Mouse (Mus musculus) bone marrow, adult 2 months (tissue): ENCODE data around the gene Myo7a.

Source experiments
- CTCF ChIP-seq: fragments of 200-500 bp; IDR thresholded peaks from 2 replicates; pipeline ENCODE4 v1.5.1; 2011; ENCODE audit warnings: low read length, control low read depth; ENCODE audit not compliant: control insufficient read depth, insufficient read depth
- POLR2A ChIP-seq: fragments of 200-500 bp; IDR thresholded peaks from 2 replicates; pipeline ENCODE4 v1.6.1; 2011; ENCODE audit warnings: low read depth, mild to moderate bottlenecking, control low read depth, low read length, borderline replicate concordance; ENCODE audit not compliant: control insufficient read depth

- no peak for TF ChIP-seq CTCF
- TF ChIP-seq POLR2A = no peak
Measured at GRCm38 (mm10) chr7:98121673-98122072, 2.3 kb upstream of the Myo7a start.
